Mouse (Mus musculus): ENCODE results near the gene Ndufaf3. TPM values are rescaled to one million over a fixed set of nuclear protein-coding genes. Genes with fewer than 3 reads are reported as not detected.

Gene Ndufaf3
- polyA plus RNA-seq, 2 experiments from 2014 or later, result 58.2 to 74.6 TPM

DNA sequence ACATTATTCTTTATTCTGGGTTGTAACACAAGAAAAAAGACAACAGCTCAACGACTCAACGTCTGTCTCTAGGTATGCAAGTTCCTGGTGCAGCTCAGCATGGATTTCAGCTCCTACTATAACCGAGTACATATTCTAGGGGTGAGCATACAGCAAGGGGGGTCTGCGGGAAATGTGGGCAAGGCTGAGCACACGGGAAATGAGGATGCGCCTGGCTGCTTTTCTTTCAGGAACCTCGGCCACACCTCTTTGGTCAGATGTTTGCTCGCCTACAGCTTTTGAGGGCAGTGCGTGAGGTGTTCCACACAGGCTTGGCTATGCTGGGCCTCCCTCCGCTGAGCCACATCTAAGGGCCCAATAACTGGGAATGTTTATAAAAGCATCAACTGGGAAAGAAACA lies 5.1 kb upstream of the Ndufaf3 start:
- ATAC-seq, result no peak

DNA sequence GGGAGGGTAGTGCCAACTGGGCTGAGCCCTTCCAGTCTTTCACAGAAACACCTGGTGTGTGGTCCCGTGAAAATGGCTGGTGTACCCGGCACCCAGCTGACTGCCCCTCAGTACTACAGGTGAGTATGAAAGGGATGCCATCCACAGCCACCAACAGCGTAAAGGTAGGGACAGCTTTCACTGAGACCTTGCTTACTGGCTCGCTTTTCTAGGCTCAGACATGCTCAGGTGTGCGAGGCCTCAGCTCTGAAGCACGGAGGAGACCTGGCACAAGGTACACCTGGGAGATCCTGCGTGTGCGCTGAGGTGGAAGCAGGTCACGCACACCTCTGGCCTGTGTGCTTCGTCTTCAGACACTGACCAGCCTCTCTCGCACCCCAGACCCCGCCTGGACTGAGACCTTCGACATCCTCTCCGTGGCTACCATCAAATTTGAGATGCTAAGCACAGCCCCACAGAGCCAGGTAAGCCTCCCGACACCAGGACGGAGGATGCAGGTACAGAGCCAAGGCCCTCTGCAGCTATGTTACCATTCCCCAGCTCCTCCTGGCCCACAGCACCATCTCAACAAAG lies 4.3 kb upstream of the Ndufaf3 start:
- ATAC-seq, result no peak

DNA sequence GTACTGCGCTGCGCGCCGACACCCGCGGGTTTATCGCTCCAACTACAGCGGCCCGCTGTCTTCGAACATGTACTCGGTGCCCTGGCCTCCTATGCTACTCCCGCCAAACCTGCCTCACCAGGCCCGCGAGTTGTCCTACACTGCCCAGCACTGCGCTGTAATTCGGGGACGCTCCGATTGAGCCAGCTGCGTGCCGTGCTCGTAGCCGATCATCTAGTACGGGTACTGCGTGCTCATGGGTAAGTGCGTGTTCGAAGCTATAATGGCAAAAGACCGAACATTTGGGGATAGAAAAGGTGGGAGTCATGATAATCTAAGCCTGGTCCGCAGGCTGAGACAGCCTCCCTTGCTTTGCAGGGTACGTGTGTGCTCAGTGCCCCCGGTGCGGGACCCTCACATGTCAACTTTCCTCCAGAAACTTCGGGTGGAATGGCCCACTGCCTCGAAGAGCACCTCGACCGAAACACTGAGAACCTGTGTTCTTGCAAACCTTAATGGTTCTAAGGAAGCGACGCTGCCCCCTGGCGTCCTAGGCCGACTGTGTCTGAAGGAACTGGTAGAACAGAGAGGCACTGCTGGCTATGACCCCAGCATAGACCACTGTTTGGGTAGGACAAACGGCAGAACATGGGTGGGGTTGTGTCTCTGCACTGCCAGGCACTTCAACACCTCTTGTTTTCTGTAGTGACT lies 3.1 kb upstream of the Ndufaf3 start:
- no peak for ATAC-seq

DNA sequence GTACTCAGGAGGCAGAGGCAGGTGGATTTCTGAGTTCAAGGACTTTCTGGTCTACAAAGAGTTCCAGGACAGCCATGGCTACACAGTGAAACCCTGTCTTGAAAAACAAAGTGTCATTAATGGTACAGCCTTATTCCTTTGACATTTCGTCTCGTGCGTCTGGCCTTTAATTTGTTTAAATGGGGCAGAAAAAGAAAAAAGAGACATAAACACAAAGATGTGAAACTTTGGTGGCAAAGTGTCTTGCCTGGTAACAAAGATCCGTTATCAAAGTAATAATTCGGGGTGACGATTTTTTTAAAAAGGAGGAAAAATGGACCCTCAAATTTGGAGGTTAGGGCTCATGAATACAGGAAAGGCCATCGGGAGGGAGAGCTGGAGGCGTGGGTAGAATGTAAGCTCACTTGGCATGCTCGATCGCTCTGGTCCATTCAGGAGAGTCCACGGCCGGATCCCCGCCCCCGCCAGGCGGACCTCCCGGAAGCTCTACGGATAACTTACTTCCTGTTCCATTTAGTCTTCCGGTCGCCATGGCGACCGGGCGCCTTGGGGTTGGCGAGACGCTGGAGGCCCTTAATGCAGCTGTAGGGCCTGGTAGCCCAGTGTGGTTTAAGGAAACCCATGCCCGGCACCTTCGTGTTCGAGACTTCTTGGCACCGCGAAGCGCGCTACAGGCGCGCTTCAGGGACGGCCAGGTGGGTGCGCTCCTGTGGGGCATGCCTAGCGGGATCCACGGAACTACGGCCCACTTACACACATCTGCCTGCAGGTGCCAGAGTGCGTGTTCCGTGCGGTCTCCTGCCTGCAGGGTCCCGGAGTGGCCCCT lies 2.4 kb upstream of the Ndufaf3 start, which contains the start of gene Dalrd3:
Dalrd3 (plus strand) TSS at position 506 of the 826 bp plus-strand sequence.
- ATAC-seq, result peak; percentile 61

DNA sequence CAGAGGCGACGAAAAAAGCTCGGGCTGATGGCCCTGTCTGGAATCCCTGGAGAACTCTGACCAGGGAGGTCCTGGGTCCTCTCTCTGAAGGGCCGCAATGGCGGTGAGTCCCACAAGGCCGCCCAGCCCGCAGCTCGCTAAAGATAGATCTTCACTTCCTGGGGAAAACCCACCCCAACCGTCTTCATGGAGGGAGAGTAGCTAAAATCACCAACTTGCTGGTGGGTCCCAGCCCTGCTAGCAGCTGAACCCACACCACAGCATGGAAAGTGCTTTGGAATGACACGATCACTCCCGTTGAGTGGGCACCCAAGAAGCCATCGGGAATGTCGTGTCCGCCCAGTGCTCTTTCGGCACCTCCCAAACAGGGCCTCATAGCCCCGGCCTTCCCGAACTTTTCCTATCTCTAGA lies 1.3 kb upstream of the Ndufaf3 start:
- no peak for ATAC-seq

DNA sequence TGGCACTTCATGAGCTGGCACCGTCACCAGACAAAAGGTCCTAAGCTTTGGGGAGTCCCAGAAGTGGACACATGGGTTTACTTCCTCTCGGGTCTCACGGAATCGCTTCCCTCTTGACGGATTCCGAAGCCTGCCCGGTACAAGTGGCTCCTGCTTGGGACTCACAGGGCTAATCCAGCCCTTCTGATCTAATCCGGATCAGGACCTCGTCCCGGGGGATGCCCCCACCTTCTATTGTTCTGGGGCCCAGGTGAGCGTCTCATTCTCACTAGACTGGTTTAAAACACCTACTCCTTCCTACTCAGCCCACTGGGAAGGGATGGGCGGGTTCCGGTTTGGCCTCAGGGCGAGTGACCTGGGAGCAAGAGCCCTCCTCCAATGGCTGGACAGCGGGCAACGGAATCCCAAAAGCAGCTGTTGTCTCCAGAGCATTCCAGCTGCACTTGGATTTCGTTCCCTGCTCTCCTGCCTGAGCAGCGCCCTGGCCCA lies 741 bp upstream of the Ndufaf3 start:
- no peak for ATAC-seq

DNA sequence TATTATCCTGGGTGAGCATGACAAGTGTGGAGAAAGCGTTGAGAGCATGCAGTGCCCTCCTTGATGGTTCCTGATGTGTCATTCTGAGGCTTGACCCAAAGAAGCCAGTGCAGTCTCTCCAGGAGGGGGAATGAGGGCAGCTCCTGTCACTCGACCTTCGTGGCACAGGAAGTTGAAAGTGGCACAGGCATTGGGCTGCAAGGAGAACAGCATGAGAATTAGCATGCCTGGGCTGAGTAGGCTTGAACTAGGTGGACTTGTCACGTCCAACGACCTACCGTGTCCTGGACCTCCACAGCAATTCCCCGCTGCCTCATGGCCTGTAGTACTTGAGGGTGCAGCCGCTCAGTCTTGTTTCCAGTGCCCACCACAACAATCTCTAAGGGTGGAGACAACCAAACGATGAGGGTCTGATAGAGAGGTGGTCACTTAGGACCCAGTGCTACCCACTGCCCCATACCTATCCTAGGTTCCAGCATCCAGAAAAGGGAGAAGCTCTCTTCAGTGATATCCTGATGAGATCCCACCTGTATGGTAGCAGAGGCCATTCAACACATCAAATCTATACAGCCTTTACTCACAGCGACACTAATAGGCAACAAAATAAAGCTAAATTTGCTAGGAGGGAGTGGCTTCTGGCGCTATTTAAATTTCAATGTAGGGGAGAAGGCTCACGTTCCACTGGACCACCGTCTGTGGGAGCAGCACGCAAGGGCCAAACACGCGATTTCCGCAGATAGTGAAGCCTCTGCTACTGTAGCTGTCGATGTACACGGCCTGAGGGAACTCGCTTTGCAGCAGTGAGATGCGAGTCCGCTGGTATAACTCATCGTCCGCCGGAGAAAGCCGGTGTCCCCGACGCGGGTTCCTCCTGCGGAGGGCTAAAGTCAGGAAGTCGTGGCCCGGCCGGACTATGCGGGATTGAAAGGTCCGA lies 1.1 kb downstream of the Ndufaf3 start:
- no peak for ATAC-seq

DNA sequence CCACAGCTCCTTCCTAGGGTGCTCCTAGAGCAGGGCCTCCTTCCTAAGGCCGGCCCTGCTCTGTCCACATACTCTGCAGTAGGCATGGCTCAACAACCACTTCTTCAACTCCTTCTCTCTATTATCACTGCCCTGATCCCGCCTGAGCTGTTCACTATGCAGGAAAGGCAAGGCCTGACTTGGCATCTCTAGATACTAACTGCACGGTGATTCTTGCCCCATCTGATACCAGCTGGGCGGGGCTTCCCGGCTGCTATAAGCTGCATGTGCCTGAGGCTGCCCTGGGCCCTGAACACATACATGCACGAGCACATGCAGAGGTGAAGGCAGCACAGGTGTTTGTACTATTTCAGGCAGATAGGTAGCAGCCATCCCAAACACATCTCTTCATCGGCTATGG lies 3.1 kb downstream of the Ndufaf3 start:
- no peak for ATAC-seq

DNA sequence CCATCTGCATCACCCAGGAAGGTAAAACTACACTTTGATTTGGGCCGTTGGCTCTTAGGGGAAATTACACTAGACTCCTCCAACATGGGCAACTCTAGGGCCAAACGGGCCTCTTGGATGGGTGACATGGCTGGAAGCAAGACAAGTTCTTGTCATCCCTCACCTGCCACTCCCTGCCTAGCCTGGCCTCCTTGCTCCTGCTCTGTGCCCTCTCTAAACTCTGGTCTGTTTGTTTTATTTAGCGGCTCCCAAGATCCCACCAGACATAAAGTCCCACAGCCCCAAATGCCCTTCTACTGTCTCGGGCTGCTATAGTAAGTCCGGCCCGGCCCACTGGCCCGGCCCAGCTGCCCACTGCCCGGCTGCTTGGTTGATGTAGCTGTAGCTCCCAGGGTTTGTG lies 3.6 kb downstream of the Ndufaf3 start:
- ATAC-seq, result no peak

DNA sequence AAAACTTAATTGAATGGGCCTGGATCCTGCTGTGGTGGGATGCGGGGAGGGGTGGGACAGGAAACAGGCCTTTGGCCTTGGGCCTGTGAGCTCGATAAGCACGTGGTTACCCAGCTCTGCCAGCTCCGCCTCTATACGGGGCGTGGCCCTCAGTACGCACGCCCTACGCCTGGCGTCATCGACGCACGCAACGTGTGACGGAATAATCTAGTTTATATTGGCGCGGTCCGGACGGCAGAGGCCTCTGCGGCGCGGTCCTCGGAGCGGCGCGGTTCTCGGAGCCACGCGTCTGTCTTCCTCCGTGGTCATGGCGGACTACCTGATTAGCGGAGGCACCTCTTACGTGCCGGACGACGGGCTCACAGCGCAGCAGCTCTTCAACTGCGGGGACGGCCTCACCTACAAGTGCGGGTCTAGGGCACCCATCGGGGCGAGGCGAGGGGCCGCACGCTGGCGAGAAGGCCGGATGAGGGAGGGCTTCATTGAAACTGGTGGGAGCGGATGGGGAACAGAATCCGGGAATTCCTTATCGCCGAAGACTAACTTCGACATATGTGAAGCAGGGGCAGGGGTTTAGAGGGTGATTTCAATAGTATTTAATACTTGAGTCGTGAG lies 6.9 kb downstream of the Ndufaf3 start, which contains the start of gene Impdh2:
Impdh2 (plus strand) TSS at position 60 of the 615 bp plus-strand sequence.
- peak; percentile 98 for ATAC-seq

DNA sequence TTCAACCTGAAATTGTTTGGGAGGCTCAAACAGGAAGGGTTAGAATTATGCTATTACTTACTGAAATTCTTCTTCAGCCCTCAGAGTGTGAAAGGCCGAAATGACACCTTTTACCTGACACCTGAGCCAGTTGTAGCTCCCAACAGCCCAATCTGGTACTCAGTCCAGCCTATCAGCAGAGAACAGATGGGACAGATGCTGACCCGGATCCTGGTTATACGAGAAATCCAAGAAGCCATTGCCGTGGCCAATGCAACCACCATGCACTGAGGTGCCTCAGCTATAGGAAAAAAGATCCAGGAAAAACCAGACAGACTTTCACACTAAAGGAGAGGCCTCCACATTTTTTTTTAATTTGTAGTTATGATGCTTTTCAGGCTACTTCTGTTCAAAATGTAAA lies 8.1 kb downstream of the Ndufaf3 start:
- no peak for ATAC-seq

DNA sequence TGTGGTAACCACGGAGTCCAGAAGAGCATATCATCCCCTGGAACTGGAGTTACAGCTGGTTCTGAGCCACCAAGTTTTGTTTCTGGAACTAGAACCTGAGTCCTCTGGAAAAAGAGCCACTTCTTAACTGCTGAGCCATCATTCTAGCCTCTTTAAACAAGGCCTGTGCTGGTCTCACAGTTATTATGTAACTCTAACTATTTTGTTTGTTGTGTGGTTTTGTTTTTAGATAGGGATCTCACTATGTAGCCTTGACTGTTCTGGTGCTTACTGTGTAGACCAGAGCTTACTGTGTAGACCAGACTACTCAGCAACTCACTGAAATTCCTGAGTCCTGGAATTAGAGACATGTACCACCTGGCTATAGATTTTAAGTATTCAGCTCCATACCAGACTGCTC lies 20.4 kb downstream of the Ndufaf3 start:
- ATAC-seq, result no peak

DNA sequence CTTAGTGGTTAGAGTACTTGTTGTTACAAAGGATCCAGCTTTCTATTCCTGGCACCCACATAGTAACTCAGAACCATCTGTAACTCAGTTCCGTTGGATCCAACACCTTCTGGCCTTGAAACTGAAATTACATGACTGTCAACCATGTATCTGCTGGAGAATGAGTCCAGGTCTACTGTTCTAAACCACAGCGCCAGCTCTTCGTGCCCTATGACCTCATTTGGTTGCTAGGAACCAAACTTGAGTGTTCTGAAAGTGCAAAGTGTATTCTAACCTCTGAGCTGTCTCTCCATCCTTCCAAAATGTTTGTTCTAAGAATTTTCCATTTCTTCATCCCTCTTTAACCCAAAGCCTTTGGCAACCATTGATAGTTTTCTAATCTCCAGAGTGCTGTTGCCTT lies 21.2 kb downstream of the Ndufaf3 start:
- no peak for ATAC-seq

DNA sequence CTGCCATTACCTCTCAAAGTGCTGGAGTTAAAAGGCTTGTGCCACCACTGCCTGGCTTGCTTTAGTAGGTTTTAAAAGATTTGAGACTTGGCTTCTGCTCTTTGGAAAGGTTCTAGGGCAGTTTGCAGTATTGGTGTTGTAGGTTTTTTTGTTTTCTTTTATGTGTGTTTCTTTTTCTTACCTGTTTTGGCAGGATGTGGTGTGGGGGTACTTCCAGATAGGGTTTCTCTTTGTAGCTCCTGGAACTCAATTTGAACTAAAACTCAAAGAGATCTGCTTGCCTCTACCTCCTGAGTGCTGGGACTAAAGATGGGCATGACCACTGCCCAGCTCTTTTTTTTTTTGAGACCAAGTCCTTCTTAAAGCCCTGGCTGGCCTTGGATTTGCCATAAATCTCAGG lies 26.4 kb downstream of the Ndufaf3 start:
- ATAC-seq, result peak; percentile 57

DNA sequence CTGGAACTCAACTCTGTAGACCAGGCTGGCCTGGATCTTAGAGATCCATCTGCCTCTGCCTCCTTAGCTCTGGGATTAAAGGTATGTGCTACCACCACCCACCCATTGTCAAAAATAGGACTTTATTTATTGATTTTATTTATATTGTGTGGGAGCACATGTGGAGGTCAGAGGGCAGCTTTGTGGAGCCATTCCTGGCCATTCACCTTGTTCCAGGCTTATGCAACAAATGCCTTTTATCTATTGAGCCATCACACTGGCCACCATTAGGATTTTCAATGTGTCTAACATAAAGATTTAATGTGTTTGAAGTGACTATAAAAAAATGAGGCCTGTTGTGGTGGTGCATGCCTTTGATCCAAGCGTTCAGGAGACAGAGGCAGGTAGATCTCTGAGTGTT lies 35.7 kb downstream of the Ndufaf3 start:
- no peak for ATAC-seq

DNA sequence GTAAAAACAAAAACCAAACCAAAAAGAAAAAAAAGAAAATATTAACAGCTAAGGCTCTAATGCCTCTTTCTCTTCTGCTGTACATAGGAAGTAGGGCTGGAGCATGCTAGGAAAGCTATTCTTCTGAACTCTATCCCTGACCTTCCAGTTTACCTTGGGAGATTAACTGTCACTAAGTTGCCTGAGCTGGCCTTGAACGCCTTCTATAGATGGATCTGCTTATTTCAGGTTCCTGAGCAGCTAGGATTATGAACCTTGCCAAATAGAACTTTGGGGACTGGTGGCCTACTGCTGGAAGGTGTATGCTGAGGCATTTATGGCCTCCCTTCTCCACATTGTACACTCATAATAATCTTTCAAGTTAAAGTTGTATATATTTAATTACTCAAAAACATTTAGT lies 36.3 kb downstream of the Ndufaf3 start:
- no peak for ATAC-seq

DNA sequence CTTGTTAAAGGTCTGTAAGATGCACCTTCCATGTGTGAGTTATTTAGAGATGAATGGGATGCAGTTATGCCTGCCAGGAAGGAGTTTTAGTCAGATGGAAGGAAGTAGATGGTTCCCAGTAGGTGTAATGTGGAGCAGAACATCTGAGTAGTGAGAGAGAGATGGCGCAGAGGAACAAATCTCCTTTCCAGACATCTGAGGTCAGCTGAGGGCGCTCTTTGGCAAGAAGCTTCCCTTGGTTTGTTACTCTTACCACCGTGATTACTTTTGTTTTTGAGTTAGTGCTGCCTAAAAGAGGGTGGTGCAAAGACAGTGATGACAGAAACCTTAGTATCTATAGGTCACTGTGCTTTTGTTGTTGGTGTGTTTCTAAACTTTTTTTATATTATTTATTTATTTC lies 41.8 kb downstream of the Ndufaf3 start:
- ATAC-seq, result no peak

DNA sequence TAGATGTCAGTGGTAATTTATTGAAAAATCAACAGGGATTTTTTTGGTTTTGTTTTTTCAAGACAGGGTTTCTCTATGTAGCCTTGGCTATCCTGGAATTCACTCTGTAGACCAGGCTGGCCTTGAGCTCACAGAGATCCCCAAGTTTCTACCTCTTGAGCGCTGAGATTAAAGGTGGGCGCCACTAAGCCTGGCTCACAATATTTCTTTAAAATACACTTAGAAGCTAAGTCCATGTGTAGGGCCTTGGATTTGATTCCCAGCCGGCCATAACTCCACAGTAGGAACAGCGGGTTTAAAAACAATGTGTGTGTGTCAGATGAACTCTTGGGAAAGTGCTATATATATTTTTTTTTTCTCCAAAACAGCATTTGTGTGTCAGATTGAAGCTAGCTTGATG lies 43.9 kb downstream of the Ndufaf3 start:
- no peak for ATAC-seq

DNA sequence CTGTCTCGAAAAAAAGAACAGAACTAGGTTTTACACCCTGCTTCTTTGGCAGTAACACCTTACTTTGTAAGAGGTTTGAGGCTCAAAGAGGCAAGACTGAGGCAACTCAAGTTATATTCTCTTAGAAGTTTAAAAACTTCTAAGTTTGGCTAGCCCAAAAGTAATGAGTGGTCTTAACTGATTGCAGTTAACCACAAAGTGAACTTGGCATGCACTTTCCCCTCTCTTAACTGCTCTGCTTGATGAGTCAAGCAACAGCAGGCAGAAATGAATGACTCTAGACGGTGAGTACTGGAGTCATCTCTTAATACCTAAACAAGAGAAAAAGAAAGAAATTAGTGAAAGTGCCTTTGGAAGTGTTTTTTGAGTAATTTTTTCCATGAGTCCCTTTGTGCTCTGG lies 45.6 kb downstream of the Ndufaf3 start:
- ATAC-seq, result no peak

DNA sequence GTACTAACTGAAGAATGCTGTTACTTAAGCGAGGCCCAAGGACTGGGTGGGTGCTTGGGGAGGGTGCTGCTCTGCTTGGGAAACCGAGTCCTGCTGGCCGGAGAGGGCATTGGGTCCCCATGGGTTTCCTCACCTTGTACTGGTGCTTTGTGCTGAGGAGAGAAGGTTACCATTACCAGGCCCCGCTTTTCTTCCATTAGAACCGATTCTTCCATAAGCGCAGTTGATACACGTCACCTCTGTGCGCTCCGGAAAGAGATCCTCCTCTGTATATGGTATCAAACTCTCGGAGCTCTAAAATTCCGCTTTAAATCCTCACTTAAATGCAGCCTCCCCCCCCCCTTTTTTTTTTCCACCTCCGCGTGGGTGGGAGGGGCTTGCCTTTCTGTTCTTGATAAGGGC lies 49.3 kb downstream of the Ndufaf3 start:
- ATAC-seq, result peak; percentile 52

DNA sequence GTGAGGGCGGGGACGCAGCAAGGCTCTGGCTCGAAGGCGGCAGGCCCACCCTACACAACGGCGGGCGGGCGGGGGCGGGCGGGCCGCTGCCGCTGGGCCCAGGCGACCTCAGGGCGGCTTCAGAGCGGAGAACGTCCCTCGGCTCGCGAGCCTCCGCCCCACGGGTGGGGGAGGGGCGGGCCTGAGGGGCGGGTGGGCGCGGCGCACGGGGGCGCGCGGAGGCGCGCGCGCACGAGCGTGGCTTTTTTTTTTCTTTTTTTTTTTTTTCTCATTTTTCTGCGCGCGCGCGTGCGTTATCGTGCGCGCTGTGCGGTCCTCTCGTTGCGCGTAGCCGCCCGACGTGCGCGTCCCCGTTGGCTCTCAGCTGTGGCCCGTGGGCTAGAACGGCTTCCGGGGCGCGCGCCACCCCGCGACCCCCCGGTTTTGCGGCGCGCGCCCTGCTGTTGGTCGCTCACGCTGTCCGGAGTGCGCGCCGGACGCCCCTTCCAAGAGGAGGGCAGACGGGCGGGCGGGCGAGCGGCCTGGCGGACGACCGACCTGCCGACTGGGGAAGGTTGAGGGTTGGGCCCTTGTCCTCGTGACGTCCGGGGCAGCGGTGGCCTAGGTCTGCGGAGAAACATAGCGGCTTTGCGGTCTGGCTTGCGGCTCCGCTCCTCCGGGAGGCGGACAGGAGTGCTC lies 49.8 kb downstream of the Ndufaf3 start:
- peak; percentile 2 for ATAC-seq

Measured in activated CD4-positive, CD25-positive, alpha-beta regulatory T cell, adult 4 months (primary cell).